Mouse (Mus musculus) forebrain, embryonic 12.5 days (tissue): ENCODE measurements around the gene Fancc. TPM values are rescaled to one million over a fixed set of nuclear protein-coding genes. Genes with fewer than 3 reads are reported as not detected.

Experiments used
- ATAC-seq: fragments of 200-750 bp; cut with Nextera tagmentation; 2 replicates; pipeline ENCODE4 v1.8.0; 2017; ENCODE audit warnings: moderate TSS enrichment; ENCODE audit not compliant: low FRiP score
- H3K27ac ChIP-seq: fragments of 300-500 bp; sonication (generic); 2 replicates; pipeline ENCODE4 v1.5.1; 2016; ENCODE audit warnings: mild to moderate bottlenecking
- H3K27me3 ChIP-seq: fragments of 300-500 bp; sonication (generic); 2 replicates; pipeline ENCODE4 v1.6.1; 2016; ENCODE audit warnings: mild to moderate bottlenecking
- H3K36me3 ChIP-seq: fragments of 300-500 bp; sonication (generic); replicated peaks from 2 replicates; pipeline ENCODE4 v1.6.1; 2016; ENCODE audit warnings: mild to moderate bottlenecking
- H3K4me1 ChIP-seq: fragments of 300-500 bp; sonication (generic); 2 replicates; pipeline ENCODE4 v1.6.1; 2016
- H3K4me2 ChIP-seq: fragments of 300-500 bp; sonication (generic); 2 replicates; pipeline ENCODE4 v1.6.1; 2016; ENCODE audit warnings: mild to moderate bottlenecking, moderate library complexity
- H3K4me3 ChIP-seq: fragments of 300-500 bp; sonication (generic); replicated peaks from 2 replicates; pipeline ENCODE4 v1.5.1; 2016; ENCODE audit warnings: mild to moderate bottlenecking
- H3K9ac ChIP-seq: fragments of 300-500 bp; sonication (generic); 2 replicates; pipeline ENCODE4 v1.6.1; 2016; ENCODE audit warnings: mild to moderate bottlenecking
- H3K9me3 ChIP-seq: fragments of 300-500 bp; sonication (generic); 2 replicates; pipeline ENCODE4 v1.6.1; 2016
- WGBS: fragments of 180-500 bp; shearing (Covaris S2); methylation state at CpG from one replicate; pipeline ENCODE4 v1.1.7; 2016; 5-methylcytosine and 5-hydroxymethylcytosine counted together
- polyA plus RNA-seq: library from polyadenylated mRNA; unstranded; fragments of >200 nt; fragmentation: Nextera tagmentation; extraction: Ambion mirVana; gene quantifications from 2 replicates; pipeline ENCODE4 v1.2.1, GENCODE M21; 2016

Fancc gene
- polyA plus RNA-seq = 21.0 and 23.0 TPM in 2 replicates

DNA sequence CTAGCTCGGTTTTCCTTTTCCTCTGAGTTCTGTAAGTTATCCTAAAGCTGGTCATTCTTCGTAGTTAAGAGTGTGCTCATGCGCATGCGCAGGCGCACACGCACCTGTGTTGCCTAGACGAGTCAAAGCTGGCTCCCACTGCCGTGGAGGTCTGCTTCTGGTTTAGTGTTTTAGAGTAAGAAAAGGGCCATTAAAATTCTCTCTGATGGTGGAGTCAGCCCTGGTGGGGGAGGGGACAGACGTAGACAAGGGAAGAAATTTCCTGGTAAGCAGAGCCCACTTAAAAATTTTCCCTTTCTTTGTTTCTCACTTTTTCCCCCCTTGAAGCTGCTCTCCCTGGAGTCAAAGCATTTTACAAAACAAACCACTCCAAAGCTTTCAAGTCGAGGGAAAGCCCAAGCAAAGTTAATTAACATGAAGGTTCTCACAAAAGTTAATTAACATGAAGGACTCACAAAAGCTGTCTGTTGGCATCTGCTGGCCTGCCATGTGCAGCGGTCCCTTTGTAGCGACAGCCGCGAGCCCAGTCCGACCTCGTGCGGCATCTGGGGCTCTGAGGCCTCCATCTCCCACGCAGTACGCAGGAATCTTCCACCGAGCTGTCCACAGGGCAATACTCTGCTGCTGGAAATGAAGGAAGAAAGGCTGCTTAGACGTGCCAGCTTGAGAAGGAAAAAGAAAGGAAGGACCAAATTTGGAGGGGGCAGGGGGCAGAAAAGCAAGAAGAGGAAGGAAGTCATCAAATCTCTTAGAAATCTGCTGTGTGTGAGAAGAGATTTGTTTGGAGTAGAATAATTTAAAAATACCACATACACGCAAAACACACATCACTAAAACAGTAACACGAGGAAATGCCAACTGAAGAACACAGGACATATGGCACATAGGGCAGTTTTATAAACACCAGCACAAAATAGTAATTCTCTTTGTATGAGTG lies at the start of gene Fancc:
Gene Fancc (minus strand): TSS at position 633 of the 937 bp plus-strand sequence.
- H3K36me3 ChIP-seq = no peaks in the 10 kb centered on the region
- no peak within 1 kb of the TSS; the same call in 1 of the 2 replicates for H3K4me3 ChIP-seq
- peak within 1 kb of the TSS; percentile 42 for H3K4me2 ChIP-seq
- H3K27ac ChIP-seq = peak within 1 kb of the TSS; percentile 61
- H3K9me3 ChIP-seq = no peaks in the 10 kb centered on the region
- H3K27me3 ChIP-seq = peaks cover 24% of the 10 kb centered on the region; the same call in 1 of the 2 replicates
- H3K4me1 ChIP-seq = peaks cover 17% of the 10 kb centered on the region
- WGBS = 15% methylated on average over 23 of the region's 23 CpGs
- no peak within 1 kb of the TSS for H3K9ac ChIP-seq
- ATAC-seq = peak; percentile 85

DNA sequence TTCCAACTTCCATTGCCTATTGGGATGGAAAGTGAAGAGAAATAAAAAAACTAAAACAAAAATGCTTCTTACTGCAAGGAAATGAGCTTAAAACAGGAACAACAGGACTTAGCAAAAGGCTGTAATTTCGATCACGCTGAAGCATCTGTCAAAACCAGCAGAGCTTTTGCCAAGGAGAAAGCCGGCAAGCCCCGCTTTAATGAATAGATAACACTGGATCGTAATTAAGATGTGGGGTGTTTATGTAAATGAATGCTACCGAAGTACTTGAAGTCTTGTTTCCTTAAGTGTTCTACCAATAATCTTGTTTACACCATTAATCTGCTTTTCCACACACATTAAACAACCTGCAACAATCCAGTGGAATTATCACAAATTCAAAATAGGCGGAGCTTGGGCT lies 48.2 kb upstream of the Fancc start:
- H3K9me3 ChIP-seq = no peaks in the 10 kb centered on the region
- H3K4me3 ChIP-seq = no peak overlapping the region
- H3K4me1 ChIP-seq = peaks cover 73% of the 10 kb centered on the region
- H3K27ac ChIP-seq = peak overlapping the region; percentile 50
- H3K36me3 ChIP-seq = peaks cover 31% of the 10 kb centered on the region
- no peak overlapping the region for H3K9ac ChIP-seq
- 25% methylated on average over 7 of the region's 7 CpGs for WGBS
- peak overlapping the region; percentile 32 for H3K4me2 ChIP-seq
- ATAC-seq = no peak
- peaks cover 23% of the 10 kb centered on the region for H3K27me3 ChIP-seq

DNA sequence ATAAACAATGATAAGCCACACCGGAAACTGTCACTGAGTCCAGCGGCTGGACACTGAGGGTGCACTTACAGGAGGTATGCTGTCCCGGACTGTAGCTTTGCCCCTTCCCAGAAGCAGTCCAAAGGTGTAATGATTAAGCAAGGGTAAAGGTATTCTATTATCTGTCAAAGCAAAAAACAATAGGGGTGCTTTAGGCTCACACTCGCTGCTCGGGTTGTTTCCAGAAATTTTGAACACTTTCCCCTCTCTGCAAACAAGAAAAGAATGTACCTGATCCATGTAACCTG lies 47.8 kb upstream of the Fancc start:
- no peak overlapping the region for H3K9ac ChIP-seq
- WGBS = 27% methylated on average over 5 of the region's 5 CpGs
- H3K4me2 ChIP-seq = peak overlapping the region; percentile 32
- ATAC-seq = peak; percentile 21; the same call in 1 of the 2 replicates
- H3K4me3 ChIP-seq = no peak overlapping the region
- H3K4me1 ChIP-seq = peaks cover 69% of the 10 kb centered on the region
- H3K27me3 ChIP-seq = peaks cover 21% of the 10 kb centered on the region
- peak overlapping the region; percentile 50 for H3K27ac ChIP-seq
- peaks cover 32% of the 10 kb centered on the region for H3K36me3 ChIP-seq
- no peaks in the 10 kb centered on the region for H3K9me3 ChIP-seq

DNA sequence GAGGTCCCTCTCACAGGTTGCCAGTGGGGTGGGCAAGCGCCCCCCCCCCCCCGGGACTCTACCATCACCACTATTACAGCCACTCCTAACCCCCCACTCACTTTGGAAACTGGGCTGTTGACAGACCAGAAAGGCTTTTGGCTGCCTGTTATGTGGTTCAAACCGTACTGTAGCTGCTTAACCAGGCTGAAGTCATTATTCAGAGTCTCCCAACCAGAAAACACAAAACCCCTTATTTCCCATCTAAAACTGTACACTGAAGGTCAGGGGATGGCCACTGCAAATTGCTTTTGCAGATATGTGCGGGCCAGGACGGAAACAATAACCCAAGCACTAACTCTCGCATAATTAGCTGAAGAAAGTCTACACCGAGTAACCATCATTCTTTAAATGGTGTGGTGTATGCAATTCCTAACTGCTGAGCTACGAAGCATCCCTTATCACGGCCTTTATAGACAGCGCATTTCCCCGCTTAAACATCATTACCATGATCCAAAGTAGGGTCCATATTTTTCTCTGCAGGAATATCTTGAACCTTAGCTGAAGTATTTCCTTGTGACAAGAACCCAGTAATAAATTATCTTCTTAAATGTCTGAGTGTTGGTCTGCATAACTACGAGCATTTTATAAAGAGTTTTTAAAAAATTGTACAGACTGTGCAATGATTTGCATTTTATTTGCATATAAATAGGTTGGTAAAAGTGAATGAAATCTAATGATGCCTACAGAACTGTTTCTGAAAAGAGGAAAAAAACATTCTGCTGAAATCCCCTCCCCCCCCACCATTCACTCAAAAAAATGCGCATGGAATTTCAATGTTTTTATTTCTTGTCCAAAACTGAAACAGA lies 47.3 kb upstream of the Fancc start:
- H3K36me3 ChIP-seq = peaks cover 38% of the 10 kb centered on the region
- no peak overlapping the region for H3K9ac ChIP-seq
- WGBS = 27% methylated on average over 13 of the region's 13 CpGs
- peak overlapping the region; percentile 70 for H3K27ac ChIP-seq
- H3K4me1 ChIP-seq = peaks cover 64% of the 10 kb centered on the region
- peak; percentile 58 for ATAC-seq
- H3K9me3 ChIP-seq = no peaks in the 10 kb centered on the region
- H3K4me3 ChIP-seq = no peak overlapping the region
- peaks cover 18% of the 10 kb centered on the region for H3K27me3 ChIP-seq
- H3K4me2 ChIP-seq = peak overlapping the region; percentile 32

DNA sequence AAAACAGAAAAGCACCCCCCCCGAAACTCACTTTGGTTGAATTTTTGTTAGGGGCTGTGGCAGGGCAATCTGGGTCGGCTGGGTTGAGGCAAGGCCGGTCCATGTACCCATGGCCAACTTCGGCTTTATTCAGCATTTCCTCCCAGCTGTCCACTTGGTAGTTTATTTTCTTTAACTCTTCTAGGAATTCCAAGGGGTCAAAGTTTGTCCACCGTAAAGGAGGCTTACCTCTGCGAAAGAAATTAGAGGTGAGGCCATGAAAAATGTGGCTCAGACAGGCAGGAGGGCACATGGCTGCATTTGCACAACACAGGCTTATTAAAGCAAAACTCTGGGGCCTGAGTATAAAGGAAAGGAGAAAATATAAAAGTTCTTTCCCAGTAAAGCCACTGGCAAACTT lies 46.4 kb upstream of the Fancc start:
- 0 out of 2 replicates have a peak, but pooled peaks have one; percentile 19 for ATAC-seq
- WGBS = 34% methylated on average over 6 of the region's 6 CpGs
- H3K4me1 ChIP-seq = peaks cover 55% of the 10 kb centered on the region
- H3K4me3 ChIP-seq = no peak overlapping the region
- H3K27ac ChIP-seq = peak overlapping the region; percentile 70
- no peaks in the 10 kb centered on the region for H3K9me3 ChIP-seq
- peaks cover 14% of the 10 kb centered on the region for H3K27me3 ChIP-seq
- H3K9ac ChIP-seq = no peak overlapping the region
- H3K36me3 ChIP-seq = peaks cover 47% of the 10 kb centered on the region
- 0 out of 2 replicates have a peak overlapping the region, but pooled peaks have one; percentile 1 for H3K4me2 ChIP-seq

DNA sequence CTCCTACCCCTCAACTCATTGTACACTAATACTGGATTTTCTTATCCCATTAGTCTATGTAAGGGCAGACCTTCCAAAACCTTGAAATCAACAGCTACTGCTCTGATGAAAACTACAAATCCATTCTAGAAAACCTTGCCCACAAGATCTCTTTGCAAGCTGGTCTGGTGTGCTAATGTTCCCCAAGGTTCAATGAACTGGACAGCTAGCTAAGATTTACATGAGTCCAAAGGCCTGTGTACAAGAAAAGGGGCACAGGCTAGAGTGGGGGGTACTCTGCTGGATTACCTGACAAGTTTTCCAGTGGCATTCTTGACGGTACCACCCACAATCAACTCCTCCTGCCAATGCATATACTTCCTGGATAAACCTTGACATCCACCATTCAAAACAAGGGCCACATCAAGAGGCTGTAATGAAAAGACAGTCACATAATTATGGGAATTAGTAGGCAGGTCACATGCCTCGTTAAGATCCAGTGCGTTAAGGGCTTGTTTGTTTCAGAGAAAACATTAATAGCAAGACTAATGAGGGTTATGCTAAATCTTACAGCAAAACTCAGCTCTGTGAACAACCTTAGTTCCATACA lies 45.8 kb upstream of the Fancc start:
- WGBS = 27% methylated on average over 3 of the region's 3 CpGs
- ATAC-seq = peak; percentile 40; the same call in 1 of the 2 replicates
- Histone ChIP-seq H3K27me3 (peaks cover 9% of the 10 kb centered on the region; the same call in 1 of the 2 replicates), H3K27ac (no peak overlapping the region), H3K4me1 (peaks cover 49% of the 10 kb centered on the region), H3K9me3 (no peaks in the 10 kb centered on the region), H3K4me3 (no peak overlapping the region), H3K9ac (no peak overlapping the region), H3K4me2 (no peak overlapping the region), H3K36me3 (peaks cover 52% of the 10 kb centered on the region)

DNA sequence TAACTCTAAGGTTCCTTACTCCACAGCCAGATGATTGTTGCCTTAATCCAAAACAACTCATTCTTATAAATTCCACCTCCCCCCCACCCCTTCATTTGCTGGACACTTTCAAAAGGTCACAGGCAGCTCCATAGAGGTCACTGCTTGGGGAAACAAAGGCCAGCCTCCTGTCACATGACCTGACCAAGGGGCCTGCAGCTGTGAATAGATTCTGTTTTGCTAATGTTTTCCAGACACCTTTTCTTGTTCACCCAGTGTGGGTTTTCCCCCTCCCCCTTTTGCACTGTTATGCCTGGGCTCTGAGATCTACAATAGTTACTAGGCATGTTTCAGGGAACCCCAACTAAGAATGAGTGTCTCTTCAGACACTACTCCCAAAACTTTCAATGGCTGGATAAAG lies 44.4 kb upstream of the Fancc start:
- peaks cover 7% of the 10 kb centered on the region; the same call in 1 of the 2 replicates for H3K27me3 ChIP-seq
- no peaks in the 10 kb centered on the region for H3K9me3 ChIP-seq
- no peak overlapping the region for H3K9ac ChIP-seq
- H3K4me2 ChIP-seq = no peak overlapping the region
- no peak for ATAC-seq
- H3K36me3 ChIP-seq = peaks cover 60% of the 10 kb centered on the region
- H3K4me1 ChIP-seq = peaks cover 47% of the 10 kb centered on the region
- H3K4me3 ChIP-seq = no peak overlapping the region
- no peak overlapping the region for H3K27ac ChIP-seq

DNA sequence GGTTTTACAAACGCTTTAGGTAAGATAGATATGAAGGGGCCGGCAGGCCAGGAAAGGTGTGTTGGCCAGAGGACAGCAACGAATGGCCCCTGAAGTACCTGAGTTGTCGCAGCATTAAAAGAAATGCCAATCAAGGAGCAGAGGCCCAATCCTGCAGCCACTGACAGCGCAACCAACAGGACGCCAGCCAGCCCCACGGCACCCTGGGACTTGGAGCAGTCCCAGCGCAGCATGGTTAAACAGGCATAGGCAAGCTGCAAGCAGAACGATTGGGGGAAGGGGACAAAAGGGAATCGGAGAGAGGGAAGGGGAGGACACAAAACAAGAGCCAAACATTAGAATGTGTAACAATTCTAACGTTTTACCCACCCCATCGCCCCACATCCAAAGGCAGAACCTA lies 43.5 kb upstream of the Fancc start:
- WGBS = 83% methylated on average over 12 of the region's 12 CpGs
- Histone ChIP-seq H3K4me3 (no peak overlapping the region), H3K36me3 (peaks cover 70% of the 10 kb centered on the region), H3K9ac (no peak overlapping the region), H3K27me3 (peaks cover 7% of the 10 kb centered on the region; the same call in 1 of the 2 replicates), H3K27ac (no peak overlapping the region), H3K4me2 (no peak overlapping the region), H3K9me3 (no peaks in the 10 kb centered on the region), H3K4me1 (peaks cover 39% of the 10 kb centered on the region)
- ATAC-seq = no peak

DNA sequence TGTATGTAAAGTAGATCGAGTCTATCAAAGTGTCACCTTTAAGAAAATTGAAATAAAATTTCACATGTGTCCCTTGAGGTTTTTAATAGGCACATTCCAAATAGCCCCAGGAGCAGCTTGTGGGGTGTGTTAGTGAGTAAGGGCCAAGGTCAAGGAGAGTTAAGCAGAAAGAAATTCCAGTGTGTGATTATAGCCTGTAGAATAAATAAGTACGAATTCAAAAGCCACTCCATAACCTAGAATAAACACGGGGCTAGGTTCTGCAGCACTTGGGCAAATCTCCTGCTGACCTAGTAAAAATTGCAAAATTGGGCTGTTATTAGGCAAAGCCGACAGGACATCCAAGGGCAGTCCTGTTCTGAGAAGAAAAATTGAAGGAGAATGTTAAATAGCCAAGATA lies 37.9 kb upstream of the Fancc start:
- H3K4me2 ChIP-seq = no peak overlapping the region
- no peaks in the 10 kb centered on the region for H3K9me3 ChIP-seq
- no peak overlapping the region for H3K9ac ChIP-seq
- no peak for ATAC-seq
- peaks cover 95% of the 10 kb centered on the region for H3K36me3 ChIP-seq
- peaks cover 4% of the 10 kb centered on the region for H3K4me1 ChIP-seq
- WGBS = 87% methylated on average over 4 of the region's 4 CpGs
- no peak overlapping the region for H3K27ac ChIP-seq
- H3K4me3 ChIP-seq = no peak overlapping the region
- peaks cover 14% of the 10 kb centered on the region; the same call in 1 of the 2 replicates for H3K27me3 ChIP-seq

DNA sequence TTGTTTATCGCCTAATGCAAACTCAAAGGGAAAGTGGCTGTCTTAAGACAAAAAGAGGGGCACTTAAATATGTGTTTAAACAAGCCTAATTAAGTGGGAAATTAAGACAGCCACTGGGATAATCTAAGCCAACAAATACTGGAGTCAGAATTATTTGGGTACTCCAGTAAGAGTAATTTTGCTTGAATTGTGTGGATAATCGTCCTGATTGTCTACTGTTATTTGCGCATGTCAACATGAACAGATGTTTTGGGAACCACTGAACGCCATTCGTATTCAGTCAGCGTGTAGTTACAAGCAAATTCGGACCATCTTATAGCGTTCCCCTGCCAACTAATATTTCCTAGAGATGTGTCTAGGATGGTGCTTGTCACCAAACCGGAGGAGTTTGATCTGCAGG lies 33.8 kb upstream of the Fancc start:
- Histone ChIP-seq H3K36me3 (peaks cover 87% of the 10 kb centered on the region), H3K9me3 (no peaks in the 10 kb centered on the region), H3K4me2 (no peak overlapping the region), H3K4me1 (peaks cover 43% of the 10 kb centered on the region), H3K9ac (no peak overlapping the region), H3K27ac (no peak overlapping the region), H3K4me3 (no peak overlapping the region), H3K27me3 (peaks cover 27% of the 10 kb centered on the region)
- WGBS = 67% methylated on average over 9 of the region's 9 CpGs
- ATAC-seq = no peak

DNA sequence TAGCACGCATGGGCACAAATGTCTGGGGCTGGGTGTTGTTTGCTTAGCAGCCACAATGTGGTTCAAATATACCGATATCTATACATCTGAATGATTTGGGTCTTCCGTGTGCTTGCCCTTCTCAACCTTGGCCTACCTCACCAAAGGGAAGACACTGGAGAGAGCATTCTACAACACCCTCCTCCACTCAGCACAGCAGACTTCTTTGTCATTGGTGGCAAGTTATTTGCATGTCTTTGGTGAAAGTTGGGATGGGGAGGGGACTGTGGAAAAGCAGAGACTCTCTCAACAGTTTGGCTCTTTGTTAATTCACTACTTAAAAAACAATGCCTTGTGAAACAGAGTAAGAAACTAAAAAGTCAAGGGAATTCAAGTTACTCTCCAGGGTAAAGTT lies 33.3 kb upstream of the Fancc start:
- ATAC-seq = no peak
- H3K4me3 ChIP-seq = no peak overlapping the region
- H3K4me1 ChIP-seq = peaks cover 47% of the 10 kb centered on the region
- H3K9ac ChIP-seq = no peak overlapping the region
- no peak overlapping the region for H3K4me2 ChIP-seq
- H3K27me3 ChIP-seq = peaks cover 27% of the 10 kb centered on the region
- H3K27ac ChIP-seq = no peak overlapping the region
- WGBS = 39% methylated on average over 3 of the region's 3 CpGs
- peaks cover 85% of the 10 kb centered on the region for H3K36me3 ChIP-seq
- no peaks in the 10 kb centered on the region for H3K9me3 ChIP-seq
